Mouse (Mus musculus) ES-E14 (cell line): ENCODE results near the gene Dpysl5.

Experiments
- CHD2 ChIP-seq: IDR thresholded peaks from 2 replicates; pipeline ENCODE4 v1.6.1; 2014; ENCODE audit warnings: mild to moderate bottlenecking, low read depth, low read length, inconsistent platforms
- HCFC1 ChIP-seq: IDR thresholded peaks from 2 replicates; pipeline ENCODE4 v1.6.1; 2012; ENCODE audit warnings: low read length, inconsistent platforms, borderline replicate concordance; ENCODE audit not compliant: insufficient read depth
- MAFK ChIP-seq: IDR thresholded peaks from 2 replicates; pipeline ENCODE4 v1.6.1; 2014; ENCODE audit warnings: mild to moderate bottlenecking, low read depth, low read length, inconsistent platforms; ENCODE audit not compliant: insufficient read depth
- ZC3H11A ChIP-seq: IDR thresholded peaks from 2 replicates; pipeline ENCODE4 v1.6.1; 2012; ENCODE audit warnings: low read depth, mild to moderate bottlenecking, inconsistent platforms, low read length, borderline replicate concordance
- ZNF384 ChIP-seq: IDR thresholded peaks from 2 replicates; pipeline ENCODE4 v1.6.1; 2012; ENCODE audit warnings: low read depth, low read length, inconsistent platforms

- no peak for TF ChIP-seq ZNF384
- no peak for TF ChIP-seq HCFC1
- no peak for TF ChIP-seq ZC3H11A
- no peak for TF ChIP-seq MAFK
- no peak for TF ChIP-seq CHD2
Observed at GRCm38 (mm10) chr5:30717506-30717905, 6.1 kb downstream of the Dpysl5 start.
